Comparison of ENCODE assay signal across 31 mouse cellular contexts in genomic region chr1:83138721-83139120, GRCm38 (mm10). TPM values are rescaled to one million over a fixed set of nuclear protein-coding genes. Genes with fewer than 3 reads are reported as not detected.
DNase-seq lines count a peak whose midpoint lies in the region; ATAC-seq and TF ChIP-seq lines count a peak whose summit lies in the region.
"Had no signal": no experiment of that assay in that cellular context is flagged by ENCODE, and none has a peak within 500 bp of the region (broad histone marks: within the 10 kb centered on the region; RNA-seq: fewer than 3 reads in every experiment).

No protein-coding gene starts in this region.

- no peak for ATAC-seq in stomach, postnatal 0 days (ENCODE audit: low FRiP score, low TSS enrichment)
- no peak for ATAC-seq in megakaryocyte, adult 5-6 weeks (ENCODE audit: poor library complexity, severe bottlenecking)
- ATAC-seq: activated CD4-positive, CD25-positive, alpha-beta regulatory T cell, adult 4 months; forebrain, embryonic 13.5 days; forebrain, embryonic 15.5 days; forebrain, postnatal 0 days; Patski had no signal

- TF ChIP-seq POLR2A in testis, adult 2 months (IDR thresholded peaks at IDR 0.05; ENCODE audit: control insufficient read depth, low read depth, low read length) = no peak

- H3K27me3 ChIP-seq in testis, adult 2 months (ENCODE audit: control insufficient read depth, insufficient read depth, low read length) = no peaks in the 10 kb centered on the region
- H3K27me3 ChIP-seq in stomach, postnatal 0 days (ENCODE audit: control insufficient read depth, insufficient read depth, low read length) = no peaks in the 10 kb centered on the region
- H3K27me3 ChIP-seq in embryonic facial prominence, embryonic 10.5 days (replicated peaks; ENCODE audit: low read depth, poor library complexity, severe bottlenecking) = no peaks in the 10 kb centered on the region
- H3K27me3 ChIP-seq: CH12.LX; embryonic facial prominence, embryonic 12.5 days; forebrain, embryonic 13.5 days; forebrain, embryonic 15.5 days; Patski had no signal

- 88% methylated on average over 6 of the region's 6 CpGs for WGBS in stomach, postnatal 0 days
- 88% methylated on average over 6 of the region's 6 CpGs for WGBS in embryonic facial prominence, embryonic 10.5 days

- DNase-seq in testis, postnatal 10 days (ENCODE audit: low spot score) = no peak
- DNase-seq in ES-CJ7 (ENCODE audit: low read depth, low spot score) (peak; percentile 57), R1 (ENCODE audit: low read depth, low spot score) (peak; percentile 64), liver (no peak)
- no peak for DNase-seq in stomach, postnatal 0 days (ENCODE audit: low spot score)
- DNase-seq in embryonic facial prominence, embryonic 10.5 days (ENCODE audit: low spot score) = no peak
- DNase-seq: adrenal gland, adult 8-10 months; adrenal gland, postnatal 14 days; adrenal gland, postnatal 36 days; B cell, adult 2 months; cerebellum, adult 11 months; cerebellum, adult 18-20 months; cerebellum, adult 8-10 months; cerebellum, adult 9-11 months; cerebellum, postnatal 14 days; cerebellum, postnatal 36 days; embryo, embryonic 11 days; forebrain, postnatal 0 days had no signal

- peaks cover 5% of the 10 kb centered on the region; the same call in 1 of the 2 replicates for H3K4me1 ChIP-seq in testis, adult 2 months (ENCODE audit: control insufficient read depth, insufficient read depth, low read length)
- no peaks in the 10 kb centered on the region for H3K4me1 ChIP-seq in stomach, postnatal 0 days (replicated peaks; ENCODE audit: control insufficient read depth, insufficient read depth)
- no peaks in the 10 kb centered on the region for H3K4me1 ChIP-seq in embryonic facial prominence, embryonic 10.5 days
- H3K4me1 ChIP-seq: embryonic facial prominence, embryonic 12.5 days; forebrain, embryonic 13.5 days; forebrain, embryonic 15.5 days had no signal

- H3K36me3 ChIP-seq in testis, adult 2 months (ENCODE audit: control insufficient read depth, insufficient read depth, low read length) = no peaks in the 10 kb centered on the region
- no peaks in the 10 kb centered on the region for H3K36me3 ChIP-seq in stomach, postnatal 0 days (ENCODE audit: control insufficient read depth, insufficient read depth, low read length)
- no peaks in the 10 kb centered on the region for H3K36me3 ChIP-seq in embryonic facial prominence, embryonic 10.5 days (replicated peaks)
- H3K36me3 ChIP-seq: embryonic facial prominence, embryonic 12.5 days; forebrain, embryonic 15.5 days had no signal

- no peak overlapping the region for H3K9ac ChIP-seq in stomach, postnatal 0 days (ENCODE audit: low read length)
- H3K9ac ChIP-seq: embryonic facial prominence, embryonic 12.5 days; forebrain, embryonic 13.5 days; forebrain, embryonic 15.5 days; forebrain, postnatal 0 days had no signal

- H3K4me2 ChIP-seq in stomach, postnatal 0 days (replicated peaks; ENCODE audit: low read depth) = no peak overlapping the region
- H3K4me2 ChIP-seq: embryonic facial prominence, embryonic 12.5 days; forebrain, embryonic 13.5 days; forebrain, embryonic 15.5 days had no signal

- no peak overlapping the region for H3K4me3 ChIP-seq in testis, adult 2 months (ENCODE audit: control insufficient read depth, low read depth, low read length)
- H3K4me3 ChIP-seq in stomach, postnatal 0 days (ENCODE audit: low read depth, low read length) = no peak overlapping the region
- no peak overlapping the region for H3K4me3 ChIP-seq in embryonic facial prominence, embryonic 10.5 days
- H3K4me3 ChIP-seq: embryonic facial prominence, embryonic 12.5 days; forebrain, embryonic 13.5 days; forebrain, embryonic 15.5 days had no signal

- no peaks in the 10 kb centered on the region for H3K9me3 ChIP-seq in stomach, postnatal 0 days (ENCODE audit: control insufficient read depth, low read length)
- no peaks in the 10 kb centered on the region for H3K9me3 ChIP-seq in embryonic facial prominence, embryonic 10.5 days
- H3K9me3 ChIP-seq: embryonic facial prominence, embryonic 12.5 days; forebrain, embryonic 13.5 days; forebrain, embryonic 15.5 days had no signal

- no peak overlapping the region for H3K27ac ChIP-seq in testis, adult 2 months (ENCODE audit: control insufficient read depth, insufficient read depth, low read depth, low read length)
- H3K27ac ChIP-seq in stomach, postnatal 0 days (replicated peaks) = no peak overlapping the region
- H3K27ac ChIP-seq in embryonic facial prominence, embryonic 10.5 days (replicated peaks) = no peak overlapping the region
- H3K27ac ChIP-seq: embryonic facial prominence, embryonic 12.5 days; forebrain, embryonic 13.5 days; forebrain, embryonic 15.5 days had no signal

- no peak for TF ChIP-seq EP300 in stomach, postnatal 0 days (optimal IDR thresholded peaks at IDR 0.05)

- peak; percentile 35; the same call in 1 of the 2 replicates for TF ChIP-seq CTCF in testis, adult 2 months (IDR thresholded peaks at IDR 0.05; ENCODE audit: control insufficient read depth, insufficient read depth, insufficient replicate concordance, low read depth, low read length)
- TF ChIP-seq CTCF in stomach, postnatal 0 days (IDR thresholded peaks at IDR 0.05; ENCODE audit: low read depth) = 0 out of 2 replicates have a peak, but pooled peaks have one; percentile 3

RNA-seq across cellular contexts. Expression of gene Daw1, which starts 20.8 kb away (rescaled TPM):
- polyA plus RNA-seq in testis, adult 2 months (2012; rRNA removed) = 27.6 and 33.8 TPM in 2 replicates
- 0.12 and 0.18 TPM in 2 replicates for polyA plus RNA-seq in stomach, postnatal 0 days (2015; fragmentation: Nextera tagmentation; extraction: Ambion mirVana)
- total RNA-seq in megakaryocyte, adult 5-6 weeks (2015) = not detected in 2 replicates
- not detected in 2 replicates for total RNA-seq in megakaryocyte, adult 5-6 weeks (2017)
- 0.18 TPM in 1 of 2 replicates, not detected in the other for polyA plus RNA-seq in embryonic facial prominence, embryonic 10.5 days (2016; fragmentation: Nextera tagmentation; extraction: Ambion mirVana)
- total RNA-seq: adrenal gland, adult 18-20 months; adrenal gland, adult 8-10 months; adrenal gland, postnatal 14 days; adrenal gland, postnatal 36 days; CH12.LX; common myeloid progenitor, adult 5-6 weeks; ES-E14 had no signal
- polyA plus RNA-seq: CD4-positive, CD25-positive, alpha-beta regulatory T cell, adult 4 months had no signal

RNA-seq across cellular contexts. Expression of gene Ccl20, which starts 22.2 kb away (rescaled TPM):
- not detected in 2 replicates for polyA plus RNA-seq in testis, adult 2 months (2012; rRNA removed)
- 6.2 and 15.2 TPM in 2 replicates for polyA plus RNA-seq in stomach, postnatal 0 days (2015; fragmentation: Nextera tagmentation; extraction: Ambion mirVana)
- not detected in 2 replicates for total RNA-seq in megakaryocyte, adult 5-6 weeks (2015)
- not detected in 2 replicates for total RNA-seq in megakaryocyte, adult 5-6 weeks (2017)
- not detected in 2 replicates for polyA plus RNA-seq in embryonic facial prominence, embryonic 10.5 days (2016; fragmentation: Nextera tagmentation; extraction: Ambion mirVana)
- total RNA-seq: adrenal gland, adult 18-20 months; adrenal gland, adult 8-10 months; adrenal gland, postnatal 14 days; adrenal gland, postnatal 36 days; common myeloid progenitor, adult 5-6 weeks; forebrain, postnatal 0 days had no signal
- polyA plus RNA-seq: forebrain, embryonic 11.5 days; forebrain, embryonic 13.5 days; forebrain, embryonic 15.5 days had no signal

Comparison
In these comparisons a context has a peak if more than half of its experiments do, and no peak if none do; other contexts are left out.
1. DNase-seq: peak in ES-CJ7 (single experiment) and R1 (single experiment); none in testis, postnatal 10 days (single experiment), stomach, postnatal 0 days (single experiment), liver (single experiment) and embryonic facial prominence, embryonic 10.5 days (single experiment).
2. RNA of gene Daw1, which starts 20.8 kb away (polyA plus RNA-seq): 27.6 to 33.8 TPM in testis, adult 2 months; 0.12 to 0.18 TPM in stomach, postnatal 0 days and 0.18 TPM in embryonic facial prominence, embryonic 10.5 days; every median in the first group is over 10 times any median in the second.